Mouse (Mus musculus) hindbrain, postnatal 0 days (tissue): Measurements from ENCODE around the gene Scyl2. TPM values are rescaled to one million over a fixed set of nuclear protein-coding genes. Genes with fewer than 3 reads are reported as not detected.

Experiments
- ATAC-seq: fragments of 200-750 bp; cut with Nextera tagmentation; 2 replicates; pipeline ENCODE4 v1.8.0; 2017; ENCODE audit warnings: mild to moderate bottlenecking, moderate TSS enrichment, moderate library complexity
- DNase-seq: peaks from one replicate; pipeline ENCODE4 v3.0.0-alpha.2; 2015; ENCODE audit warnings: low spot score
- H3K27ac ChIP-seq: fragments of 300-500 bp; sonication (generic); 2 replicates; pipeline ENCODE4 v1.5.1; 2014; ENCODE audit warnings: mild to moderate bottlenecking
- H3K27me3 ChIP-seq: fragments of 300-500 bp; sonication (generic); 2 replicates; pipeline ENCODE4 v1.6.1; 2014; ENCODE audit warnings: low read length, mixed read lengths; ENCODE audit not compliant: insufficient read depth
- H3K36me3 ChIP-seq: fragments of 300-500 bp; sonication (generic); 2 replicates; pipeline ENCODE4 v1.6.1; 2014; ENCODE audit warnings: low read length, mixed read lengths; ENCODE audit not compliant: insufficient read depth
- H3K4me1 ChIP-seq: fragments of 300-500 bp; sonication (generic); 2 replicates; pipeline ENCODE4 v1.6.1; 2014; ENCODE audit warnings: antibody characterized with exemption, low read length, mixed read lengths; ENCODE audit not compliant: insufficient read depth
- H3K4me2 ChIP-seq: fragments of 300-500 bp; sonication (generic); 2 replicates; pipeline ENCODE4 v1.6.1; 2014; ENCODE audit warnings: low read depth, mild to moderate bottlenecking, low read length, moderate library complexity, mixed read lengths
- H3K4me3 ChIP-seq: fragments of 300-500 bp; sonication (generic); 2 replicates; pipeline ENCODE4 v1.5.1; 2014; ENCODE audit warnings: low read length
- H3K9ac ChIP-seq: fragments of 300-500 bp; sonication (generic); replicated peaks from 2 replicates; pipeline ENCODE4 v1.6.1; 2014; ENCODE audit warnings: mild to moderate bottlenecking, low read length, moderate library complexity, mixed read lengths
- H3K9me3 ChIP-seq: fragments of 300-500 bp; sonication (generic); 2 replicates; pipeline ENCODE4 v1.6.1; 2016; ENCODE audit warnings: low read length, mixed read lengths
- CTCF ChIP-seq: IDR thresholded peaks from 2 replicates; pipeline ENCODE4 v1.5.1; 2016; ENCODE audit warnings: antibody characterized with exemption, control low read depth, low read depth
- WGBS: fragments of 180-500 bp; shearing (Covaris S2); extraction: QIAGEN DNeasy Blood & Tissue Kit; methylation state at CpG from one replicate; pipeline ENCODE4 v1.1.7; 2014; 5-methylcytosine and 5-hydroxymethylcytosine counted together
- polyA plus RNA-seq: library from polyadenylated mRNA; unstranded; fragments of >200 nt; fragmentation: Nextera tagmentation; extraction: Ambion mirVana; gene quantifications from 2 replicates; pipeline ENCODE4 v1.2.1, GENCODE M21; 2015
- total RNA-seq: library from RNA; depleted of rRNA; stranded (reverse); fragments of >200 nt; gene quantifications from 2 replicates; pipeline ENCODE4 v1.2.3, GENCODE M21; 2014

Gene Scyl2
- total and polyA plus RNA-seq, 2 experiments from 2014 or later: 6.9 to 31.2 TPM

- H3K4me1 ChIP-seq: no peaks in the 10 kb centered on the region
- no peaks in the 10 kb centered on the region for H3K36me3 ChIP-seq
- no peaks in the 10 kb centered on the region for H3K9me3 ChIP-seq
- no peak within 1 kb of the TSS for H3K27ac ChIP-seq
- H3K27me3 ChIP-seq: no peaks in the 10 kb centered on the region
- no peak for TF ChIP-seq CTCF
- H3K4me2 ChIP-seq: peak within 1 kb of the TSS; percentile 6; the same call in 1 of the 2 replicates
- ATAC-seq (no peak), DNase-seq (peak; percentile 13)
- 0 out of 2 replicates have a peak within 1 kb of the TSS, but pooled peaks have one; percentile 1 for H3K4me3 ChIP-seq
- WGBS: 22% methylated on average over 7 of the region's 7 CpGs
- H3K9ac ChIP-seq: no peak within 1 kb of the TSS
Measured at GRCm38 (mm10) chr10:89621129-89621528, 65.0 kb downstream of the Scyl2 start, which contains the start of gene Slc17a8. Gene Slc17a8, minus strand, starts transcription at chr10:89621253.

GRCm38 (mm10) chr10:89599311-89599710 is 86.8 kb downstream of the Scyl2 start:
- DNase-seq (no peak), ATAC-seq (no peak)
- Histone ChIP-seq H3K9me3 (no peaks in the 10 kb centered on the region), H3K4me3 (no peak overlapping the region), H3K9ac (no peak overlapping the region), H3K27me3 (no peaks in the 10 kb centered on the region), H3K4me2 (no peak overlapping the region), H3K36me3 (no peaks in the 10 kb centered on the region), H3K4me1 (no peaks in the 10 kb centered on the region), H3K27ac (no peak overlapping the region)
- WGBS: 74% methylated on average over 5 of the region's 5 CpGs
- no peak for TF ChIP-seq CTCF

GRCm38 (mm10) chr10:89597275-89597674 is 88.8 kb downstream of the Scyl2 start:
- Histone ChIP-seq H3K9me3 (no peaks in the 10 kb centered on the region), H3K4me2 (no peak overlapping the region), H3K27ac (no peak overlapping the region), H3K4me3 (no peak overlapping the region), H3K9ac (no peak overlapping the region), H3K4me1 (no peaks in the 10 kb centered on the region; the same call in 1 of the 2 replicates), H3K27me3 (no peaks in the 10 kb centered on the region), H3K36me3 (no peaks in the 10 kb centered on the region)
- WGBS: 88% methylated on average over 4 of the region's 4 CpGs
- no peak for ATAC-seq
- DNase-seq: no peak
- TF ChIP-seq CTCF: no peak

DNA sequence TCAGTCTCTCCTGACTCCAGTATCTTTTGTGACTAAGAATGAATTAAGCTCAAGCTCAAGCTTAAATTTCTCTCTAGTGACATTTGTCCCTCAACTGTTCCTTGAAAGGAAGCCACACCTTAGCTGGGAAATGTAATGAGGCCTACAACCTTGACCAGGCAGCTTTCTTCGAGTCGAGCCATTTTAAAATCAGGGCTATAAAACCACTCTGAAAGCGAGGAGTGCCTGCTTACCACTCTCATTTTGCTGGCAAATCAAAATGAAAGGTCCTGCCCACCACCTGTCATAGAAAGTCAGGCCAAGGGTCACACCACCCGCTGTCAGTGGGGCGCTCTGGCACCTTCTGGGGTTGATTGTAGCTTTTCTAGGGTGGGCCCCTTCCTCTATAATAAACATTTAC is 90.2 kb downstream of the Scyl2 start:
- no peak overlapping the region for H3K4me3 ChIP-seq
- WGBS: 85% methylated on average over 5 of the region's 5 CpGs
- no peak for TF ChIP-seq CTCF

GRCm38 (mm10) chr10:89595514-89595913 is 90.6 kb downstream of the Scyl2 start:
- Histone ChIP-seq H3K9me3 (no peaks in the 10 kb centered on the region), H3K27me3 (no peaks in the 10 kb centered on the region), H3K4me1 (no peaks in the 10 kb centered on the region; the same call in 1 of the 2 replicates), H3K4me3 (no peak overlapping the region), H3K36me3 (no peaks in the 10 kb centered on the region), H3K9ac (no peak overlapping the region), H3K4me2 (no peak overlapping the region), H3K27ac (no peak overlapping the region)
- ATAC-seq (no peak), DNase-seq (no peak)
- WGBS: 69% methylated on average over 1 of the region's 1 CpGs
- TF ChIP-seq CTCF: no peak

More for the DNA sequence above, 90.2 kb downstream of the Scyl2 start:
- no peak for ATAC-seq
- no peak overlapping the region for H3K27ac ChIP-seq
- H3K36me3 ChIP-seq: no peaks in the 10 kb centered on the region
- no peak for DNase-seq
- no peaks in the 10 kb centered on the region for H3K9me3 ChIP-seq
- no peaks in the 10 kb centered on the region for H3K27me3 ChIP-seq
- no peaks in the 10 kb centered on the region; the same call in 1 of the 2 replicates for H3K4me1 ChIP-seq
- no peak overlapping the region for H3K9ac ChIP-seq
- H3K4me2 ChIP-seq: no peak overlapping the region

- no peak overlapping the region for H3K4me2 ChIP-seq
- ATAC-seq (no peak), DNase-seq (no peak)
- H3K27ac ChIP-seq: no peak overlapping the region
- TF ChIP-seq CTCF: no peak
- H3K27me3 ChIP-seq: no peaks in the 10 kb centered on the region
- H3K36me3 ChIP-seq: no peaks in the 10 kb centered on the region
- no peak overlapping the region for H3K4me3 ChIP-seq
- H3K9me3 ChIP-seq: no peaks in the 10 kb centered on the region
- H3K4me1 ChIP-seq: no peaks in the 10 kb centered on the region; the same call in 1 of the 2 replicates
- no peak overlapping the region for H3K9ac ChIP-seq
- 93% methylated on average over 4 of the region's 4 CpGs for WGBS
Measured at GRCm38 (mm10) chr10:89594309-89594708, 91.8 kb downstream of the Scyl2 start.

DNA sequence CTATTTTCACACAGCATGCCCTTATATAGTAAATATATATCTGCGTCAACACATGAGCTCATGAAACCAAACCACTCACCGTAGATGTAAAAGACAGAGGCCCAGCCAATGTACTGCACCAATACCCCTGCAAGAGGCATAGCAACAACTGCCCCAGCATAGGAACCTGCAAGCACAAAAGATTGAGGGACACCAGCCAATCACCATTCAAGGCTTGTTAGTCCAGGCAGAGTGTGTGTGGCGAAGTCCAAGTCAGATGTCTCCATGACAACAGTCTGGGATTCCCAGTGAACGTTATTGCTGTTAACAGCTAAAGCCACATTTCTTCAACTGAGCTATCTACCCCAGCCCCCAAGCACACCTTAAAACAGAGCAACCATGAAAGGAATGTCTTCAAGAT is 93.3 kb downstream of the Scyl2 start:
- no peak overlapping the region for H3K4me3 ChIP-seq
- WGBS: 32% methylated on average over 4 of the region's 4 CpGs
- H3K9me3 ChIP-seq: no peaks in the 10 kb centered on the region
- no peaks in the 10 kb centered on the region for H3K36me3 ChIP-seq
- DNase-seq (peak; percentile 47), ATAC-seq (peak; percentile 51)
- no peaks in the 10 kb centered on the region; the same call in 1 of the 2 replicates for H3K4me1 ChIP-seq
- H3K4me2 ChIP-seq: no peak overlapping the region
- no peak for TF ChIP-seq CTCF
- H3K27me3 ChIP-seq: no peaks in the 10 kb centered on the region
- no peak overlapping the region for H3K9ac ChIP-seq
- no peak overlapping the region for H3K27ac ChIP-seq
